Mouse (Mus musculus): ENCODE data around the gene Gm9789. TPM values are rescaled to one million over a fixed set of nuclear protein-coding genes. Genes with fewer than 3 reads are reported as not detected.
"Not testable (repeated sequence)": the region's sequence is repeated elsewhere in the genome, so short reads cannot be mapped to it uniquely, and the experiment has no call there.

Gene Gm9789
- not detected for polyA plus RNA-seq (2017; shearing (Covaris generic))

- ATAC-seq, result no peak
Observed at GRCm38 (mm10) chr16:89157652-89158051, at the start of gene Gm9789. Gene Gm9789 (plus strand): TSS chr16:89157952.

- ATAC-seq, result no peak
Observed at GRCm38 (mm10) chr16:89140551-89140950, 17.2 kb upstream of the Gm9789 start, which contains the start of gene Gm6358. Gene Gm6358 (plus strand): TSS chr16:89140851.

- ATAC-seq, result no peak
Observed at GRCm38 (mm10) chr16:89150786-89151185, 7.0 kb upstream of the Gm9789 start, which contains the start of gene Gm10061. Gene Gm10061 (plus strand): TSS chr16:89151086.

GRCm38 (mm10) chr16:89169190-89169589, 11.4 kb downstream of the Gm9789 start, which contains the start of gene Gm7735:
Gene Gm7735 (plus strand): TSS chr16:89169490.
- ATAC-seq, result not testable (repeated sequence)

GRCm38 (mm10) chr16:89174435-89174834, 16.7 kb downstream of the Gm9789 start, which contains the start of gene 1110057P08Rik:
Gene 1110057P08Rik (plus strand): TSS chr16:89174735.
- ATAC-seq, result no peak

- no peak for ATAC-seq
Observed at GRCm38 (mm10) chr16:89188621-89189020, 30.9 kb downstream of the Gm9789 start.

- ATAC-seq, result no peak
Observed at GRCm38 (mm10) chr16:89205561-89205960, 47.8 kb downstream of the Gm9789 start, which contains the start of gene Krtap20-2. Gene Krtap20-2 (plus strand): TSS chr16:89205861.

Other genes with a start within 250 kb of the Gm9789 start
- gene Krtap19-9b, start 225.7 kb upstream of the Gm9789 start, polyA plus RNA-seq (2017; shearing (Covaris generic)), result not detected
- gene Krtap16-3, start 195.1 kb upstream of the Gm9789 start, polyA plus RNA-seq (2017; shearing (Covaris generic)), result not detected
- gene Krtap22-2, start 147.2 kb upstream of the Gm9789 start, polyA plus RNA-seq (2017; shearing (Covaris generic)), result not detected
- gene Gm10229, start 142.7 kb upstream of the Gm9789 start, polyA plus RNA-seq (2017; shearing (Covaris generic)), result not detected
- not detected for gene Krtap6-1, start 126.3 kb upstream of the Gm9789 start, polyA plus RNA-seq (2017; shearing (Covaris generic))
- gene Gm10228, start 116.5 kb upstream of the Gm9789 start, polyA plus RNA-seq (2017; shearing (Covaris generic)), result not detected
- gene Krtap6-5, start 110.1 kb upstream of the Gm9789 start, polyA plus RNA-seq (2017; shearing (Covaris generic)), result not detected
- gene 1110025L11Rik, start 94.0 kb upstream of the Gm9789 start, polyA plus RNA-seq (2017; shearing (Covaris generic)), result not detected
- gene Krtap6-3, start 73.9 kb upstream of the Gm9789 start, polyA plus RNA-seq (2017; shearing (Covaris generic)), result not detected
- gene Gm6358, start 17.1 kb upstream of the Gm9789 start, polyA plus RNA-seq (2017; shearing (Covaris generic)), result not detected
- gene Gm10061, start 6.9 kb upstream of the Gm9789 start, polyA plus RNA-seq (2017; shearing (Covaris generic)), result not detected
- gene Gm7735, start 11.5 kb downstream of the Gm9789 start, polyA plus RNA-seq (2017; shearing (Covaris generic)), result not detected
- not detected for gene 1110057P08Rik, start 16.8 kb downstream of the Gm9789 start, polyA plus RNA-seq (2017; shearing (Covaris generic))
- not detected for gene Krtap20-2, start 47.9 kb downstream of the Gm9789 start, polyA plus RNA-seq (2017; shearing (Covaris generic))
- not detected for gene Krtap21-1, start 245.9 kb downstream of the Gm9789 start, polyA plus RNA-seq (2017; shearing (Covaris generic))